ENCODE assay signal across 13 mouse cellular contexts in genomic region chr3:129682389-129682788, GRCm38 (mm10).
DNase-seq lines count a peak whose midpoint lies in the region; ATAC-seq and TF ChIP-seq lines count a peak whose summit lies in the region.
"Had no signal": no experiment of that assay in that cellular context is flagged by ENCODE, and none has a peak within 500 bp of the region (broad histone marks: within the 10 kb centered on the region; RNA-seq: fewer than 3 reads in every experiment).

No protein-coding gene starts in this region.

- no peak for TF ChIP-seq EP300 in heart, postnatal 0 days (IDR thresholded peaks at IDR 0.05; ENCODE audit: low read depth)

- no peak overlapping the region for H3K4me2 ChIP-seq in kidney, embryonic 16.5 days (replicated peaks; ENCODE audit: low read depth, low read length)
- H3K4me2 ChIP-seq in heart, postnatal 0 days (ENCODE audit: low read depth, low read length) = no peak overlapping the region
- H3K4me2 ChIP-seq in intestine, embryonic 16.5 days (ENCODE audit: low read depth, low read length) = no peak overlapping the region
- H3K4me2 ChIP-seq: embryonic facial prominence, embryonic 13.5 days; limb, embryonic 13.5 days; neural tube, embryonic 15.5 days had no signal

- TF ChIP-seq CTCF in brain, embryonic 14.5 days (IDR thresholded peaks at IDR 0.05; ENCODE audit: borderline replicate concordance, extremely low read depth, insufficient read depth, insufficient read length) = no peak
- no peak for TF ChIP-seq CTCF in heart, postnatal 0 days (IDR thresholded peaks at IDR 0.05; ENCODE audit: low read depth)

- ATAC-seq in kidney, embryonic 16.5 days (ENCODE audit: low FRiP score, low TSS enrichment) = no peak
- no peak; the same call in 1 of the 2 replicates for ATAC-seq in heart, postnatal 0 days (ENCODE audit: insufficient read depth, low read depth)
- no peak for ATAC-seq in intestine, embryonic 16.5 days
- no peak for ATAC-seq in erythroid progenitor cell, adult 5-6 weeks (replicated peaks; ENCODE audit: low FRiP score, poor library complexity, severe bottlenecking)
- ATAC-seq: inflammation-experienced regulatory T-cells, adult 6 months had no signal

- intact Hi-C loops in left cerebral cortex, postnatal 25 days (cut with DNase I) = loop anchor here (10.0 kb wide), 2 partner anchors 1148 to 1328 kb away; no protein-coding TSS in a partner anchor

- no peak for TF ChIP-seq POLR2A in brain, embryonic 14.5 days (IDR thresholded peaks at IDR 0.05; ENCODE audit: borderline replicate concordance, extremely low read depth, insufficient read depth, insufficient read length, poor library complexity, severe bottlenecking)

- no peaks in the 10 kb centered on the region for H3K4me1 ChIP-seq in kidney, embryonic 16.5 days (ENCODE audit: insufficient read depth, low read length)
- no peaks in the 10 kb centered on the region for H3K4me1 ChIP-seq in heart, postnatal 0 days (ENCODE audit: control insufficient read depth, insufficient read depth)
- no peaks in the 10 kb centered on the region for H3K4me1 ChIP-seq in intestine, embryonic 16.5 days (ENCODE audit: control insufficient read depth, insufficient read depth, low read length)
- H3K4me1 ChIP-seq: limb, embryonic 13.5 days had no signal

- H3K27ac ChIP-seq in kidney, embryonic 16.5 days (ENCODE audit: low read length) = no peak overlapping the region
- no peak overlapping the region for H3K27ac ChIP-seq in heart, postnatal 0 days (ENCODE audit: low read depth)
- H3K27ac ChIP-seq in intestine, embryonic 16.5 days (ENCODE audit: low read length) = no peak overlapping the region
- H3K27ac ChIP-seq: embryonic facial prominence, embryonic 13.5 days; limb, embryonic 13.5 days; neural tube, embryonic 15.5 days had no signal

- H3K27me3 ChIP-seq in kidney, embryonic 16.5 days (ENCODE audit: insufficient read depth, low read length) = no peaks in the 10 kb centered on the region
- H3K27me3 ChIP-seq in heart, postnatal 0 days (ENCODE audit: control insufficient read depth, insufficient read depth, low read length) = no peaks in the 10 kb centered on the region
- no peaks in the 10 kb centered on the region for H3K27me3 ChIP-seq in intestine, embryonic 16.5 days (replicated peaks; ENCODE audit: control insufficient read depth, insufficient read depth, low read length)
- H3K27me3 ChIP-seq: embryonic facial prominence, embryonic 13.5 days; limb, embryonic 13.5 days; neural tube, embryonic 15.5 days had no signal

- no peak overlapping the region for H3K9ac ChIP-seq in kidney, embryonic 16.5 days (replicated peaks; ENCODE audit: low read length)
- H3K9ac ChIP-seq in heart, postnatal 0 days (replicated peaks; ENCODE audit: low read depth, low read length) = no peak overlapping the region
- no peak overlapping the region for H3K9ac ChIP-seq in intestine, embryonic 16.5 days (ENCODE audit: low read depth, low read length)
- H3K9ac ChIP-seq: embryonic facial prominence, embryonic 13.5 days; limb, embryonic 13.5 days; neural tube, embryonic 15.5 days had no signal

- no peak overlapping the region for H3K4me3 ChIP-seq in kidney, embryonic 16.5 days (ENCODE audit: low read length)
- no peak overlapping the region for H3K4me3 ChIP-seq in heart, postnatal 0 days (ENCODE audit: low read depth, low read length)
- H3K4me3 ChIP-seq in intestine, embryonic 16.5 days (ENCODE audit: low read length) = no peak overlapping the region
- H3K4me3 ChIP-seq: embryonic facial prominence, embryonic 13.5 days; limb, embryonic 13.5 days; neural tube, embryonic 15.5 days had no signal

- peak; percentile 39 for DNase-seq in kidney, postnatal 10 days
- peak; percentile 52 for DNase-seq in brain, embryonic 14.5 days (ENCODE audit: low read depth)
- DNase-seq in heart, postnatal 0 days (ENCODE audit: low spot score) = peak; percentile 13
- DNase-seq in left cerebral cortex, postnatal 25 days (ENCODE audit: low spot score in 2 of 2) = peak; percentile 14 to 57
- DNase-seq in thymus, postnatal 14 days = no peak
- DNase-seq: thymus, postnatal 36 days had no signal

- H3K36me3 ChIP-seq in kidney, embryonic 16.5 days (ENCODE audit: insufficient read depth, low read length) = no peaks in the 10 kb centered on the region
- H3K36me3 ChIP-seq in heart, postnatal 0 days (replicated peaks; ENCODE audit: control insufficient read depth, insufficient read depth, low read length) = 0 out of 2 replicates have a peak, but pooled peaks cover 4% of the 10 kb centered on the region
- H3K36me3 ChIP-seq in intestine, embryonic 16.5 days (ENCODE audit: control insufficient read depth, insufficient read depth, low read length) = no peaks in the 10 kb centered on the region
- H3K36me3 ChIP-seq: embryonic facial prominence, embryonic 13.5 days; limb, embryonic 13.5 days; neural tube, embryonic 15.5 days had no signal

- WGBS in kidney, embryonic 16.5 days = 71% methylated on average over 10 of the region's 10 CpGs
- 71% methylated on average over 10 of the region's 10 CpGs for WGBS in heart, postnatal 0 days
- 72% methylated on average over 10 of the region's 10 CpGs for WGBS in intestine, embryonic 16.5 days

- no peaks in the 10 kb centered on the region for H3K9me3 ChIP-seq in kidney, embryonic 16.5 days (ENCODE audit: low read length)
- H3K9me3 ChIP-seq in heart, postnatal 0 days (replicated peaks; ENCODE audit: control insufficient read depth, low read length) = no peaks in the 10 kb centered on the region
- H3K9me3 ChIP-seq in intestine, embryonic 16.5 days (ENCODE audit: control insufficient read depth, low read length) = no peaks in the 10 kb centered on the region
- H3K9me3 ChIP-seq: embryonic facial prominence, embryonic 13.5 days; limb, embryonic 13.5 days; neural tube, embryonic 15.5 days had no signal
